Mouse (Mus musculus) right cerebral cortex, adult 2 months (tissue): ENCODE data around the gene Mkln1.
"Not testable (repeated sequence)": the region's sequence is repeated elsewhere in the genome, so short reads cannot be mapped to it uniquely, and the experiment has no call there.

Source experiments
- DNase-seq, 2 experiments: peaks; one replicate each; pipeline ENCODE4 v3.0.0; 2021 to 2022; ENCODE audit warnings: low spot score in 2 of 2

Mkln1 gene

GRCm38 (mm10) chr6:31549361-31550051 is 151.0 kb downstream of the Mkln1 start:
- DNase-seq, result no peak

- no peak for DNase-seq
These were observed 152.5 kb downstream of the Mkln1 start for GRCm38 (mm10) chr6:31550876-31551532.

GRCm38 (mm10) chr6:31556460-31557100 is 158.0 kb downstream of the Mkln1 start:
- DNase-seq, result no peak

- no peak for DNase-seq
These were observed 161.8 kb downstream of the Mkln1 start for GRCm38 (mm10) chr6:31560138-31560959.

GRCm38 (mm10) chr6:31561948-31562347 is 163.4 kb downstream of the Mkln1 start:
- DNase-seq, result not testable (repeated sequence)

GRCm38 (mm10) chr6:31562371-31563080 is 164.0 kb downstream of the Mkln1 start:
- no peak for DNase-seq

- peak; percentile 38 to 45 for DNase-seq
These were observed 165.0 kb downstream of the Mkln1 start, which contains the start of gene Podxl for GRCm38 (mm10) chr6:31563235-31564181. TSS of gene Podxl (minus strand) at chr6:31563981.

GRCm38 (mm10) chr6:31564182-31564531 is 165.6 kb downstream of the Mkln1 start:
- DNase-seq, result no peak

- DNase-seq, result no peak
These were observed 166.4 kb downstream of the Mkln1 start for GRCm38 (mm10) chr6:31564901-31565391.
